Mouse (Mus musculus) inflammation-experienced regulatory T-cells, adult 16 weeks (primary cell): Measurements from ENCODE around the gene Spred1. TPM values are rescaled to one million over a fixed set of nuclear protein-coding genes. Genes with fewer than 3 reads are reported as not detected.

Source experiments
- polyA plus RNA-seq: library from polyadenylated mRNA; unstranded; fragments of 100-300 nt; shearing (Covaris generic); gene quantifications from one replicate; pipeline ENCODE4 v1.2.1, GENCODE M21; 2017

Gene Spred1
- polyA plus RNA-seq = 0.60 TPM

GRCm38 (mm10) chr2:117121212-117121983, at the start of gene Spred1:
Spred1 (plus strand) TSS chr2:117121374.

Other genes starting within 250 kb of the Spred1 start
- not detected for gene Tmco5, start 242.7 kb upstream of the Spred1 start, polyA plus RNA-seq
- 4.5 TPM for gene Fam98b, start 128.4 kb downstream of the Spred1 start, polyA plus RNA-seq
- 155 TPM for gene Rasgrp1, start 221.6 kb downstream of the Spred1 start, polyA plus RNA-seq